Mouse (Mus musculus): ENCODE data around the gene 1700019D03Rik.
"Not testable (repeated sequence)": the region's sequence is repeated elsewhere in the genome, so short reads cannot be mapped to it uniquely, and the experiment has no call there.

1700019D03Rik gene

DNA sequence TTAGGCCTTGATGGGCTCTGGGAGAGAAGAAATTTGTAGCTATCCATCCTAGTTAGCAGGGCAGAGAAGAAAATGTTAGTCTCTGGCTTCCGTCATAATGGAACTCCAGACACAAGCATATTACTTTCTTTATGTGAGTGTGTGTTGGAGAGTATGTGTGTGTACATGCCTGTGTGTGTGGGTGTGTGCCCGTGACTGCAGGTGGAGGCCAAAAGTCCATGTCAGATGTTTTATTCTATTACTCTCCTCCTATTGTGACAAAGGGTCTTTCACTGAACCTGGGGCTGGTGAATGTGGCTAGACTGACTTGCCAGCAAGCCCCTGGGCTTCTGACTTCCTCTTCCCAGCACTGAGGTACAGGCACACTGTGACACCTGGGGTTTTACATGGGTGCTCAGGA lies 65.5 kb downstream of the 1700019D03Rik start:
- no peak for DNase-seq (ENCODE audit: low spot score in 2 of 2)

- DNase-seq (ENCODE audit: low spot score in 2 of 2): no peak
These were observed 66.4 kb downstream of the 1700019D03Rik start for GRCm38 (mm10) chr1:52953548-52953947.

GRCm38 (mm10) chr1:52952551-52953397 lies 67.2 kb downstream of the 1700019D03Rik start:
- DNase-seq (ENCODE audit: low spot score in 2 of 2): peak in 1 of 2 experiments; percentile 22

- no peak for DNase-seq (ENCODE audit: low spot score in 2 of 2)
These were observed 67.8 kb downstream of the 1700019D03Rik start for GRCm38 (mm10) chr1:52952143-52952542.

- no peak for DNase-seq (ENCODE audit: low spot score in 2 of 2)
These were observed 68.7 kb downstream of the 1700019D03Rik start for GRCm38 (mm10) chr1:52951146-52951868.

GRCm38 (mm10) chr1:52947895-52948294 lies 72.1 kb downstream of the 1700019D03Rik start:
- no peak for DNase-seq (ENCODE audit: low spot score in 2 of 2)

- no peak for DNase-seq (ENCODE audit: low spot score in 2 of 2)
These were observed 81.0 kb downstream of the 1700019D03Rik start for GRCm38 (mm10) chr1:52939021-52939420.

DNA sequence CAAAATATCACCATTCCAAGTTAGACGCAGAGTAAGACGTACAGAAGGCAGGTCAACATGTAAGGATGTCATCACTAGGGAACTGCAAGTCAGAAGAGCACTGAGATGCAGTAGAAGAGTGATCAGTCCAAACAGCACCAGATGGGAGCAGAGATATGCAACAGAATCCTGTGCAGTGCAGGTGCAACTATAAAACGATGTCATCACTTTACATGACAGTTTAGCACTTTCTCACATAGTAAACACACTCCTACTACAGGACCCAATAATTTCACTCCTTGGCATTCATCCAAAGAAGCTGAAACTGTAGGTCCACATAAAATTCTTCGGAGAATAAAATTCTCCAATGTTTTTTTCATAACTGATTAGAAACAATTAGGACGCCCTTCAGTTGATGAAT lies 85.5 kb downstream of the 1700019D03Rik start:
- DNase-seq (ENCODE audit: low spot score in 2 of 2): no peak

DNA sequence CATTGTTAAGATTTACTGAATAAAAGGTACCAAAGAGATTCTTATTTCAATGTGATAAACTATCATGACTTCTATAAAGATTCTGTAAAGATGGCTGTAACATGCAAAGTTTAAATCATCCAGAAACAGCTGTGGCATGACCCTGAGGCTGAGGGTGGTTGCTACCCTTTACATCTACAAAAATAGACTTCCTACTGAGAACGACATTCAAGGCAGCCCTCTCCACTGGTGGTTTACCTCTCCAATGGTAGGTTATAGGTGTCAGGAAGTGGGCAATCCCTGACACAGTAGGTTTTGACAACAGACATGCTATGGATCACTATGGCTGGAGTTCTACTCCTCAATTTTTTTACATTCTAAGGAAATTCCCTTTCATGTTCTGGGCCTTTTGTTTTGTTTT lies 95.5 kb downstream of the 1700019D03Rik start:
- DNase-seq (ENCODE audit: low spot score in 2 of 2): not testable (repeated sequence)

DNA sequence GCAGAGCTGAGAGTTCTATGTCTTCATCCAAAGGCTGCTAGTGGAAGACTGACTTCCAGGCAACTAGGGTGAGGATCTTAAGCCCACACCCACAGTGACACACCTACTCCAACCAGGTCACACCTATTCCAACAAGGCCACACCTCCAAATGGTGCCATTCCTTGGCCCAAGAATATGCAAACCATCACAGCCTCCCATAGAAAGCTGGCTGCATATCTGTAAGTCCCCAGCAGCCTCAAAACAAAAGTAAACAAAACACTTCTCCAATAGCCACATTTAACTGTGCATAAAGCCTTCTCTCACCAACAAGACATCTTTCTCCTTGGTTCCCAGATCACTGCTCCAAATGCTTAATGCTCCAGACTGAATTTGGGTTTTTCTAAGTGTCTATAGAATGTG lies 101.1 kb downstream of the 1700019D03Rik start:
- DNase-seq (ENCODE audit: low spot score in 2 of 2): not testable (repeated sequence)

- no peak for DNase-seq (ENCODE audit: low spot score in 2 of 2)
These were observed 103.3 kb downstream of the 1700019D03Rik start for GRCm38 (mm10) chr1:52916655-52917054.

DNA sequence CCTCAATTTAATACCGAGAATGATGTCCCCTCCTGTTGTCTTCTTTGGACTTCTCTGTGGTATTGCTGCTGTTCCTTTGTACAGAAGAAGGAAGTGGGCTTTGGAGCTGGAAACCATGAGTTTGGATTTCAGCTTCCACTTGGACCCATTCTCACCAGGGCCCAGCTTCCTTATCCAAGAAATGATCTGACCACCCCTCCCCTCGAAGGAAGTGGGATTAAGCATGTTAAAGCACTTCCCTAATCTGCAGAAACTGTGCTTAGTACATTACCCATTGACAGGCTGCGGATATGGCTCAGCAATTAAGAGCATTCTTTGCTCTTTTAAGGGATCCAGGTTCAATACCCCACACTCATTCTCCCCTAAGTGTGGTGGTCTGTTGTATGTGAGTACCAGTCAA lies 110.2 kb downstream of the 1700019D03Rik start:
- no peak for DNase-seq (ENCODE audit: low spot score in 2 of 2)

DNA sequence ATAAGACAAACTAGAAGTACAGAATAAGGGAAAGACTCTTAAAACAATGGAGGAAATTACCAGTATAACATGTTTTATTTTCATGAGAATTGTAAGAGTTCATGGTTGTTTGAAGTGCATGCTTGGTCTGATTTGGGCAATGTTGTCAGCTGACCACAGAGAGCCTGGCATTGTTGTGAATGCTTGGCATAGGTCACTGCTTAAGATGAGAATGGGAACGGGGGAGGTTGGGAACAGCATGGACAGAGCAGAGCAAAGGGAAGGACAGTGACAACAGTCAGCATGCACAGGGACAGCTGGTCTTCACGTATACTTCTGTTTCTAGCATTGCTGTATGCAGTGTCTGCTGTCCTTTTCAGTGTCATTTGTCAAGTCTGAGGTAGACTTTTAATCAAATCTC lies 135.8 kb downstream of the 1700019D03Rik start:
- DNase-seq (ENCODE audit: low spot score in 2 of 2): no peak
